Mouse (Mus musculus) WW6 (cell line): Measurements from ENCODE around the gene Anapc7.
A peak's percentile ranks its signal among the peaks of the same experiment; 100 is the strongest.
"Not testable (repeated sequence)": the region's sequence is repeated elsewhere in the genome, so short reads cannot be mapped to it uniquely, and the experiment has no call there.

ENCODE experiments used
- DNase-seq: peaks from one replicate; pipeline ENCODE4 v3.0.0-alpha.2; 2013; ENCODE audit warnings: low read depth, low spot score

Anapc7 gene

GRCm38 (mm10) chr5:122451324-122451723 is 29.8 kb downstream of the Anapc7 start:
- no peak for DNase-seq

DNA sequence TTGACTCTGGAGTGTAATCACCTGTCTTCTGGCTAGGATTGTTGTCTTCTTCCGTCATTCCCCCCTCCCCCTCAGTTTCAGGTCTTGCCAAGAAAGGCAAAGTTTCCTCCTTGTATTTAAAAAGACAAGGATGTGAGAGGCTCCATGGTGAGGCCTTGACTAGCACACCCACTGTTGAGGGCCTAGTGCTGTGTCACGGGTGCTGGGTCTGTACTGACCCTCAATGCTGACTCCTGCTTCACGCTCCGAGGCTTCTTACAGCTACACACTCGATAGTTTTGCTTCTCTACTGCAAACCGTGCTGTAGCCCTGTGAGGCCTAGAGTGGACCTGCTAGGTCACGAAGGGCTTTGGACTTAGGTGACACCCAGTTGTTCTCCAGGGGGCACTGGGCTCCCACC is 30.7 kb downstream of the Anapc7 start:
- no peak for DNase-seq

DNA sequence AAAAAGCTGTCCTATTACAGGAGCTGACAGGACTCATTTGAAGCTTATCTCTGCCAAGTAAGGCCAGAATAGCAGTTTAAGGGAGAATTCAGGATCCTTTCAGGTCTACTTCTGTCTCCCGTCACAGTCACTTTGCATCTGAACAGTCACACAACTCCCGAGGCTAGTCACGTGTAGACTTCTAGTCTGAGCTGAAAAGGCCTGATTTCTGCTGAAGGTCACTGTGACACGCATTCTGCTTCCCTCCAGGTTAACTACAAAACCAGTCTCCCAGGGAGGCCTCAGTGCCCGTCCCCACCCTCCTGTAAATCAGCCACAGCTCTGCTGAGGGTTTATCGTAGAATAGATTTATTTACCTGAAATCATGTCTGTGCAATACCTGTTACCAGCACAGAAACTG is 31.7 kb downstream of the Anapc7 start:
- peak; percentile 68 for DNase-seq

- no peak for DNase-seq
These were observed 32.9 kb downstream of the Anapc7 start for GRCm38 (mm10) chr5:122454442-122454841.

GRCm38 (mm10) chr5:122454883-122455282 is 33.4 kb downstream of the Anapc7 start:
- DNase-seq: no peak

DNA sequence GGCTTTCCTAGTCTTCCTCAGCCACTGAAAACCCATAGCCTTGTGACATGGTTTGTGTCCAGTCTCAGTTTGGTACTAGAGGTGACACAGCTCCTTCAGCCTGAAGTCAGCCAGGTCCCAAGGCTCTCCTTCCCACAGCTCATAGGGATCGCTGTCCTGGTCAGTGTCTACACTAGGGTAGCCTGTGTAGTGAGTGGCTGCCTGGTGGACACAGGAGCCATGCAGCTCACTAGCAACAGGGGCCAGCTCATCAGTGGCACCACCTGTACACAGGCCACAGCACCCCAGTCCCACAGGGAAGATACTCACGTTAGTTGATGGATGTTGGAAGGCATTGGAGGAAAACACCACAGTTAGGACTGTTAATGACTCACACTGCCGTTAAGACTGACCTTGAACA is 34.1 kb downstream of the Anapc7 start:
- no peak for DNase-seq

DNA sequence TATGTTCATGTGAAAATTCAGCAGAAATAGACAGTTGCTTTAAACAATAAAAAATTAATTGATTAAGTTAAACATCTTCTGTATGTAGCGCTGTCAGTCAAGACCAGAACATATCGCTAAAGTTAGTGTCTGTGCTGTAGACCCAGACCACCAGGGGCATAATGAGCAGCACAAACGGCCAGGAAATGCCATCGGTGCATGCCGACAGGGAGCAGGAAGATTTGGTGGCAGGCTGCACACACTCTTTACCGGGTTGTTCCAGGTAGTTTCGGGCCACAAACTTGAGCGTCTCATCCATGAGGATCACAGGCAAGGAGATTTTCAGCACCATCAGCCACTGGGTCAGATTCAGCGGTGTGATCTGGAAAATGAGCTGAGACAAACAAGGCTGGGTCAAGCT is 35.6 kb downstream of the Anapc7 start:
- DNase-seq: not testable (repeated sequence)

DNA sequence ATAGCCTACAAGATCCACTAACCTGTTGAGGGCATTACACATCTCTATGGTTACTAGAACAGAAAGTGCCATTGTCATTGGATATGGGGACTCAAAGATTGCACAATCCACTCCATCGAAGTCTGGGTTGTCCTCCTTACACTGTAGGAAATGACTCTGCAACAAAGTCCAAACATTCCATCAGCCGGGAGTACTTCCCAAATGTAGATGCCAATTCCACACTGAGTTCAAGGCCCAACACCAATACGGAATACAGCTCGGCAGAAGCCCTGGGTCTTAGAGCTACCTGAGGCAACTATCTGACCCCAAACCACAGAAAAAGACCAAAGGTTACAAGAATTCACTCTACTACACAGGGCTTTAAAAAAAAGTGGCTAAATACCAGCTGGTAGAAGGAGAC is 36.6 kb downstream of the Anapc7 start:
- no peak for DNase-seq

DNA sequence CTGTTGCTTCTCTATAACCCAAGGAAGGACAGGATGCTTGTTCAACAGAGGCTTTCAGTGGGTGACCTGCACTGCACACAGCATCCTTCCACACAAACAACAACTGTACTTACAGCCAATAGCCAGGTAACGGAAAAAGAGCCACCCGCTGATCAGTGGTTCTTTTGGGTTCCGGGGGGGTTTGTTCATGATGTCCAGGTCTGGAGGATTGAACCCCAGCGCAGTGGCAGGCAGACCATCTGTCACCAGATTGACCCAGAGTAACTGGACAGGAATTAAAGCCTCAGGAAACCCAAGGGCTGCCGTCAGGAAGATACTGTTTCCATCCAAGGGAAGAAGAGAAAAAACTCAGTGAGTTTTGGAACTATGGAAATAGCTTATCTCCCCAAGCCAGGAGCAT is 37.8 kb downstream of the Anapc7 start:
- no peak for DNase-seq

GRCm38 (mm10) chr5:122460656-122461055 is 39.2 kb downstream of the Anapc7 start:
- DNase-seq: no peak

- DNase-seq: no peak
These were observed 39.9 kb downstream of the Anapc7 start for GRCm38 (mm10) chr5:122461431-122461830.

DNA sequence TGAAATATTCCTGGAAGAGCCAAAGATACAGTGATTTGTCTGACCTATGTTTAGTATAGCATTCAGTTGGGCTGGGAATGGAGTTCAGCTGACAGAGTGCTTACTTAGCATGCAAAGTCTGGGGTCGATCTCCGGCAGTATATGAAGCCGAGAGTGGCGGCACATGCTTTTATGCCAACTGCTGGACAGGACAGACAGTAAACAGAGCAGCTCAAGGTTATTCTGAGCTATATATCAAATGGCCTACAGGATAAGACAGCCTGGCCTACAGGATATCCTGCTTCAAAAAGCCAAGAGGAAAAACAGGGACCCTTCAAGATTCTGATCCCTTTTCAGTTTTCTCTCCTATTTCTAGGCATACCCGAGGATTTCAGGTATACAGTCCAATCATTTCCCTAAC is 50.2 kb downstream of the Anapc7 start:
- DNase-seq: no peak

DNA sequence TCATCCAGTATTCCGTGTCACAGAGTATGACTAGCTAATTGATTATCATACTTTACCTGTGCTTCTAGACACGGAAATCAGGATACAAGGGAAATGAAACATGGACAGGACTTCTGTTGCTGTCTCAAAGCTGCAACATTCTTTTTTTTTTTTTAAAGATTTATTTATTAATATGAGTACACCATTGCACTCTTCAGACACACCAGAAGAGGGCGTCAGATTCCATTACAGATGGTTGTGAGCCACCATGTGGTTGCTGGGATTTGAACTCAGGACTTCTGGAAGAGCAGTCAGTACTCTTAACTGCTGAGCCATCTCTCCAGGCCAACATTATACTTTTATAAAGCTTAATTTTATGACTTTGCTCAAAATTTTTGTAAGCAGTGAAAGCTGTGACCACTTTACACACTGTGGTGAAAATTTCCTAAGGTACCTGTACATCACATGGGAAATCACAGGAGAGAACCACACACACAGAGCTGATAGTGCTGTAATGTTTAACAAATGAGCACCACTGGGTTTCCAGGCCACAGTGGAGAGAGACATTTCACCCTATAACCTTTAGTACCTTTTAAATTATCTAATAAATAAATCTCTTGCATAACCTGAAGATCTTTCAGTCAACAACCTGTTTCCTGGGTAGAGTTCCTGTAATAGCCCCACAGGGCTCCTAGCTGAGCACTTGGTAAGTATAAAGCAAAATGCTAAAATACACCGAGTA is 53.3 kb downstream of the Anapc7 start:
- DNase-seq: no peak

DNA sequence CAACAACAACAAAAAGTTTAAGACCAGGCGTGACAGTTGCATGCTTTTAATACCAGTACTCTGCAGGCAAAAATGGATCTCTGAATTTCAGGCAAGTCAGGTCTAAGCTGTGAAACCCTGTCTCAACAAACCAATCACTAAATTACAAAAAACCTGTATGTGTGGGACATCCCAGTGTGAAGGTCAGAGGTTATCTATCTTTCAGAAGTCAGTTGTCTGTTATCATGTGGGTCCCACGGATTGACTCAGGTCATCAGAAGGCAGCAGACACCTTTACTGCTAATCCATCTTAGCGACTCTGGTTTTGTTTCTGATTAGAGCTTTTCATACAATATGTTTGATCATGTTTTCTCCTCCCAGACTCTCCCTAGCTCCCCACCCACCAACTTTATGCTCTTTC is 54.6 kb downstream of the Anapc7 start:
- no peak for DNase-seq

- DNase-seq: no peak
These were observed 56.0 kb downstream of the Anapc7 start for GRCm38 (mm10) chr5:122477492-122477891.

GRCm38 (mm10) chr5:122479131-122479530 is 57.6 kb downstream of the Anapc7 start:
- no peak for DNase-seq

GRCm38 (mm10) chr5:122481844-122482243 is 60.4 kb downstream of the Anapc7 start:
- DNase-seq: no peak

DNA sequence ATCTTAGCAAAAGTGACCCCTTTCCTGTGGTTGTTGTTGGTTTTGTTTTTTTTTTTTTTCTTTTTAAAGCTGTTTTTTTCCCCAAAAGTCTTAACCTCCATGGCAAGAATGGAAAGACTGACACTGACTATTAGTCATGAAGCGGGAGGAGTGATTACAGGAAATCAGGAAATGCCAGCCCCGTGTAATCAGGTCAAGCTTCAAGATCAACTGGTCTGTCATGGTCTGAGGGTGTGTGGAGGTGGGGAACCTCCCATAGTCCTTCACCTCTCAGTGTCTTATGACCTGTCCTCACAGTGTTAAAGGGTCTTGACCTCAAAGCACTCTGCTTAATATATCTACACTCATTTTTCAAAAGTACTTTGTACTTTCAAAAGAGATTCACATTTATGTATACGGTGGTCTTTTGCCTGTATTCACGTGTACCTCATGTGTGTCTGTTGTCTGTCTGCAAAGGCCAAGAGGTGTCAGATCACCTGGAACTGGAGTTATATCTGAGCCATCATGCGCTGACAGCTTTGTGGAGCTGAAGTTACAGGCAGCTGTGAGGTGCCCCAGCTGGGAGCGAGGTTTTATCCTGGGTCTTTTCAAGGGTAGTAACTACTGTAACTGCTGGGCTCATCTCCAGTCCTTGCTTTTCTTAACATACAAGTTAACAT is 61.4 kb downstream of the Anapc7 start:
- DNase-seq: no peak

- DNase-seq: not testable (repeated sequence)
These were observed 64.8 kb downstream of the Anapc7 start for GRCm38 (mm10) chr5:122486243-122486642.

DNA sequence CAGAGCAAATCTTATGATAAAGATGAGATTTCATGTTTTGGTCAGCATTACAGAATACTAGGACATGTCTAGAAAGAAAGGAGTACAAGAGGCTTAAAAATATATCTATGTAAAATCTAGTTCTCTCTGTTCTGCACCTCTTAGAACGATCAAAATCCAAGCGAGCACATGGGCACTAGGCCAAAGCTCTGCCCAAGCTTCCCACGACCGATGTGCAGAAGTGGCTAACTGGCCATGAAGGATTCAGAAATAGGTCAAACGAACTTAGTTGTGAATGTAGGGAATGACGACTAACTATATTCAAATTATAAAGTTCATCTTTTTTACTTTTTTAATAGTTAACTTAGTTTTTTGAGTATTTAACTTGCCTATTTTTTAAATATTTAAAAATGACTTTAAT is 66.3 kb downstream of the Anapc7 start:
- no peak for DNase-seq

DNA sequence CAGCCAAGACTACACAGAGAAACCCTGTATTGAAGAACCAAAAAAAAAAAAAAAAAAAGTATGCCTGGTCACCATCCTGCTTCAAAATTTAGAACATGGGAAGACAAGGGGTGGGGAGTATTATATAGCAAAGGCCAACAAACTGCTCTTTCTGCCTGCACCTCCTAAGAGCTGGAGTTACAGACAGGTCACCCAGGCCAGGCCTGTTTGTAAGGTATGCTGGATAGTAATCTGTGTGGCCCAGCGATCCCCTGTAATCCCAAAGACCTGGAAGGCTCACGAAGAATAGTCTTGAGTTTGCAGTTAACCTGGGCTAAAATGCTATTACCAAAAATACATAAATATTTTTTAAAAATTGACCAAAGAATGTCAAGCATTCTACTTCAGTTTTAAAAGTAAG is 68.7 kb downstream of the Anapc7 start:
- DNase-seq: no peak

- DNase-seq: no peak
These were observed 69.9 kb downstream of the Anapc7 start for GRCm38 (mm10) chr5:122491385-122491784.

DNA sequence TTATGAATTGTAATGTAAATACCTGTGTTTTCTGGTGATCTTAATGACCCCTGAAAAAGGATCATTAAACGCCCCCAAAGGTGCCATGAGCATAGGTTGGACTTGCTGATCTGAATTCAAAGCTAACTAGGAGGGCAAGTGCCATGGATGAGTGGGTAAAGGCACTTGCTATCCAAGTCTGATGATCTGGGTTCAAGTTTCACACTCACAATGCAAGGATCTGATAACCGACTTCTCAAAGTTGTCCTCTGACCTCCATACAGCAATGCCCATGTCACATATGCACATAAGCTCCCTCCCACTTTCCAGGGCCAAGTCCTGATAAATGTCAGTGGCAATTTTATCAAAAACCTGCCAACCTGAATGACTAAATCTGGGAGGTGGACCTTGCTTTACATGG is 71.5 kb downstream of the Anapc7 start:
- DNase-seq: no peak
